Mouse (Mus musculus) midbrain, embryonic 11.5 days (tissue): ENCODE data around the gene Fam104a. TPM values are rescaled to one million over a fixed set of nuclear protein-coding genes. Genes with fewer than 3 reads are reported as not detected.

Source experiments
- polyA plus RNA-seq: library from polyadenylated mRNA; unstranded; fragments of >200 nt; fragmentation: Nextera tagmentation; extraction: Ambion mirVana; gene quantifications from 2 replicates; pipeline ENCODE4 v1.2.1, GENCODE M21; 2014

Fam104a gene
- polyA plus RNA-seq, 1 experiment from 2014 or later = 54.6 TPM

Other genes starting within 250 kb of the Fam104a start
- gene Sstr2, start 64.8 kb downstream of the Fam104a start, polyA plus RNA-seq = 12.4 and 12.6 TPM in 2 replicates
- gene Cog1, start 35.0 kb downstream of the Fam104a start, polyA plus RNA-seq = 30.0 and 30.1 TPM in 2 replicates
- gene Slc39a11, start 34.1 kb downstream of the Fam104a start, polyA plus RNA-seq = 17.7 and 17.8 TPM in 2 replicates
- gene D11Wsu47e, start 257 bp upstream of the Fam104a start, polyA plus RNA-seq = 23.3 and 23.4 TPM in 2 replicates
- 0.30 and 0.57 TPM in 2 replicates for gene Cpsf4l, start 25.9 kb upstream of the Fam104a start, polyA plus RNA-seq
- gene Cdc42ep4, start 67.7 kb upstream of the Fam104a start, polyA plus RNA-seq = 54.6 and 60.4 TPM in 2 replicates